Mouse (Mus musculus): ENCODE data around the gene Asic2.

Asic2 gene

DNA sequence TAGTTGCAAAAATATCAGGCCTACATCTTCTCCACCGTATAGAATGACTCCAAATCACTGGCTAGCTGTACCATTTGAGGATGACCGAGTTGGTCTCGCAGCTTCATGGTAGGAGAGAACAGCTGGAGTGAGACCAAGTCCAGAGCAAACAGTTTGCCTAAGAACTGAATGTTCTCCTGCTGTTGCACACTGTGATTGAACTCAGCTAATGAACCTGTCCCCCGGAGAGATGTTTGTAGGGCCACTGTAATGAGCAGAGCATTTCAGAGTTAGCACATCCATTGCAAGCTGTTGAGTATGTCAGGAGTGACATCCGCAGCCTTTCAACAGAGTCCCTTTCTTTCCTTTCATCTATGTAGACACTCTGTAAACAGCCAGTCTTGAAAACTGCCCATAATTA, 993.6 kb downstream of the Asic2 start:
- in situ Hi-C loops (cut with MboI; ENCODE audit: low pct_unique_long_range_greater_than_20kb in 1 of 2, low sequenced_read_pairs in 2 of 2, unreplicated experiment in 1 of 2) = no loop called here

DNA sequence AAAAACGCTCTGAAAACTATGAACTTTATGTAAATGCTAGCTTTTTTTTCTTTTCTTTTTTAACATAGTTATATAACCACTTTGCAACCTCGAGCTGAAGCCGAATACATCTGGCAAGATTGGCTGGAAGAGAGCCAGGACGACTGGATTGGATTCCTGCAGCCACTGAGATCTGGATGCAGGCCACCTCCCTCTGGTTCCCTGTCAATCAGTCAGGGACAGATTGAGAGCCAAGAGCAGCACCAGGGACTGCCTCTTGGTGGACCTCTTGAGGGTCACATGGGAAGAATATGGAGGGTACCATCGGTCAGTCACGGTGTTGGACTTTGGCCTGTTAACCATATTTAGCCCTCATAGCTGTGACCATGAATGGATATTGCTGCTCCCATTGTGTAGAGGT, 994.3 kb downstream of the Asic2 start:
- in situ Hi-C loops (cut with MboI; ENCODE audit: low pct_unique_long_range_greater_than_20kb in 1 of 2, low sequenced_read_pairs in 2 of 2, unreplicated experiment in 1 of 2) = no loop called here

DNA sequence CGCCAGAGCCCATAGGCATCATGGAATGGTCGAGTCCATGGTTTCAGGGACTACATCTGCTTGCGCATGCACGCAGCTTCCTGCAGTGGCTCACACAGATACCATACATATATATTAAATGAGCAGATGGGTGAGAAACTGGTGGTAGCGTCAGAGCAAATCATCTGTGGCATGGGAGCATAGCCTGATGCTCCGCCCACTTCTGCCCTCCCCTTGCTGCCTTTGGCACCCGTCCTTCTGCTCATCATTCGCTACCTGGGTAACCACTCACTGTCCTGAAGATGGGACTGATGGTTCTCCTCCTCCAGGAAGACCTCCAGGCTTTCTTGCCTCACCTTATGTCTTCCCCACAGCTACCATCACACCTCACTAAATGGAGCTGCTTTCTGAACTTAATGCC, 995.0 kb downstream of the Asic2 start:
- in situ Hi-C loops (cut with MboI; ENCODE audit: low pct_unique_long_range_greater_than_20kb in 1 of 2, low sequenced_read_pairs in 2 of 2, unreplicated experiment in 1 of 2) = no loop called here

DNA sequence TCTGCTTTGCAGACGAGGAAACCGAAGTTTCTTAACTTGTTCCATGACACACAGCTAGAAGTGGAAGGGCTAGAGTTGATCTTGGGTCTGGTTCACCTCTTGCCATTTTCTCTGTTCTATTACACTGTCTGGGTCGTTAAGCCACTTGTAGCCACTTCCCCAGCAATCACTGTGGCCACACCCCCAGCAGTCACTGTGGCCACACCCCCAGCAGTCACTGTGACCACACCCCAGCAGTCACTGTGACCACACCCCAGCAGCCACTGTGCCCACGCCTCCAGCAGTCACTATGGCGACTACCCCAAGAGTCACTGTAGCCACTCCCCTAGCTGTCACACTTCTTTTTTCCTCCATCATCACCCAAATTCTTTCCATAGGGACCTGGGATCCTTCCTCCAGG, 1000.7 kb downstream of the Asic2 start:
- in situ Hi-C loops (cut with MboI; ENCODE audit: low pct_unique_long_range_greater_than_20kb in 1 of 2, low sequenced_read_pairs in 2 of 2, unreplicated experiment in 1 of 2) = no loop called here

DNA sequence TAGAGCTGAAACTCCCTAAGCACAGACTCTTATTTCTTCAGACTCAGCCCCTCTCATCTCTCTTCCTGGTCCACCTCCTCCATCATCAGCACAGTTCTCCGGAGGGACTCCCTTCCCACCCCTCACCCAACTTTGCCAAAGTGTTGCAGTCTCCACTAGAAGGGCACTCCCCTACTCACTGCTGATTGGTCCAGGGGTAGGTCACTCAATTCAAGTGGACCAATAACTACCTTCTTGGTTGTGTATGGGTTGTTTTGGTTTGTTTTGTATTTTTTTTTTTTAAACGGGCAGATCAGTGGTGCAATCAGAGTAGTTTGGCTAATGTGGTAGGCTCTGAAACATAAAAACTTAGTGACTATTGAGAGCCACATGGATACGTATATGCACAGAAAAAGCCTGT, 1002.2 kb downstream of the Asic2 start:
- in situ Hi-C loops (cut with MboI; ENCODE audit: low pct_unique_long_range_greater_than_20kb in 1 of 2, low sequenced_read_pairs in 2 of 2, unreplicated experiment in 1 of 2) = no loop called here

DNA sequence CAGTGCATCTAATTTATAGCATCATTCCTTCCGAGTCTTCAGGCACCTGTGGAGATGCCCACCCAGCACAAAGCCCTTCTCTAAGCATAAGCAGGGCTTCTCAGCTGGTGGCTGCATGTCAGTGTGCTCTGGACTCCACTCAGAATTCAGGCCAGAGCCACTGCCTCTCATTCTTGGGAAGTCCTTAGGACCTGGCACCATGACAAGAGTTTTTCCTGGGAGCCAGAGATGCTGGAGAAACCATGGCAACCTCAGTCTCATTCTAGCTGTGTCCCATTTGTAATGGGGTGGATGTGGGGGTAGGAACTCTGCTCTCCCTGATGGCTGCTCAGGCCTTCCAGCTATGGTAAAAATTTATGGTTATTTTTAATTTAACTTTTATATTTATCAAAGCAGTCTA, 1006.9 kb downstream of the Asic2 start:
- in situ Hi-C loops (cut with MboI; ENCODE audit: low pct_unique_long_range_greater_than_20kb in 1 of 2, low sequenced_read_pairs in 2 of 2, unreplicated experiment in 1 of 2) = no loop called here

DNA sequence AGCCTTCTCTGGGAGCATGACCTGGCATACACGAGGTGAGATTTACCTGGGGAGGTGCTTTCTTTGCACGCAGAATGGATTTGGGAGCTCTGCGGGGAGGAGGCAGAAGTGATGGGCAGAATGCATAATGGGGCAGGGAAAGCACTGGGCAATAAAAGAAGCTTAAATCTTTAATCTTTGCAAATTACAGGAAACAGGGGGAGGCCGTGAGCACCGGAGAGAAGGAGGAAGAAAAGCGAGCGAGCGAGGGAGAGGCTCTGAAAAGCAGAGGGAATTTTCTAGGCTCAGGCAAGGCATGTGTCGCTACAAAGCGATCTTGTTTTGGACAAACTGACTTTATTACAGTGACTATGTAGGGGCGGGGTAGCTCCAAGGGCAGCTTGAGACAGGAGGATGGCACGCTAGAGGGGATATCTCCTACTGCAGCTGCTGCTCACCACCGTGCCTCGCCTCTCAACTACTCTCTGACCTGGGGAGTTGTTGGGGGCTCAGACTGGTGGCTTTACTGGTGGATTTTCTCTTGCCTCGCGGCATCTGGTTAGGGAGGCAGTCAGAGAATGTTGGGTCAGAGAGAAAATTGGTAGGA, 1010.1 kb downstream of the Asic2 start:
- in situ Hi-C loops (cut with MboI; ENCODE audit: low pct_unique_long_range_greater_than_20kb in 1 of 2, low sequenced_read_pairs in 2 of 2, unreplicated experiment in 1 of 2) = no loop called here

DNA sequence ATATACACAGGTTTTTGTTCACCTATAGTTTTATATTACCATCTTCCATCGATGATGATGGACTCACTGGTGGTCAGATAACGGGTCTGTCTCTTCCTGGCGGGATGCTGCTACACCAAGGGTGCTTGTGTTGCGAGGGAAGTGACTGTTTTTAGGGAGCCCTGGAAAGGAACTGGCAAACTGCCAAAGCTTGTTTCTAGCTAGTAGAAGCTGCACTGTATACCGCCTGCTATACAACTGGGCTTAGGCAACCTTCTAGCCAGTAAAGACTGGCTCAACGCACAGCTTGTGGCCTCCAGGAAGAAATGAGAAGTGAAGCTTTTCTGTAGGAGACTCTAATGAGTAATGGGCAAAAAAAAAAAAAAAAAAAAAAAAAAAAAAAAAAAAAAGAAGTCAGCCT, 1012.3 kb downstream of the Asic2 start:
- in situ Hi-C loops (cut with MboI; ENCODE audit: low pct_unique_long_range_greater_than_20kb in 1 of 2, low sequenced_read_pairs in 2 of 2, unreplicated experiment in 1 of 2) = no loop called here

DNA sequence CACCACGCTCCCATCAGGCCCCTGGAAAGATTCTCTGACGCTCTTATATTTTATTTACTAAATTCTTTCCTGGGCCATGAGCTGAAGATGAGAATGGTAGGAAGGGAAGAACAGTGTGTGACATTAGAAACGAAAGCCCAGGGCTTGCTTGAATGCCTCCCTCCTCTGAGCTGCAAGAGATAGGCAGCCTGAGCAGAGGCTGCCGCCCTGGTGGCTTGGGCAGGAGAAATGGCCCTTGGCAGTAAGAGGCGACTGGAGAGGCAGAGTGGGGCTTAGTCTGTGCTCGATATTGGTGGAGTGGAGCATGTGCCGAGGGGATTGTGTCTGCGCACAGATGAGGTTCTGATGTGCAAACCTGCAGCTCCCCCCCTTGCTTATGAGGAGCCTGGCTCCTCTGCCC, 1014.1 kb downstream of the Asic2 start:
- in situ Hi-C loops (cut with MboI; ENCODE audit: low pct_unique_long_range_greater_than_20kb in 1 of 2, low sequenced_read_pairs in 2 of 2, unreplicated experiment in 1 of 2) = no loop called here

DNA sequence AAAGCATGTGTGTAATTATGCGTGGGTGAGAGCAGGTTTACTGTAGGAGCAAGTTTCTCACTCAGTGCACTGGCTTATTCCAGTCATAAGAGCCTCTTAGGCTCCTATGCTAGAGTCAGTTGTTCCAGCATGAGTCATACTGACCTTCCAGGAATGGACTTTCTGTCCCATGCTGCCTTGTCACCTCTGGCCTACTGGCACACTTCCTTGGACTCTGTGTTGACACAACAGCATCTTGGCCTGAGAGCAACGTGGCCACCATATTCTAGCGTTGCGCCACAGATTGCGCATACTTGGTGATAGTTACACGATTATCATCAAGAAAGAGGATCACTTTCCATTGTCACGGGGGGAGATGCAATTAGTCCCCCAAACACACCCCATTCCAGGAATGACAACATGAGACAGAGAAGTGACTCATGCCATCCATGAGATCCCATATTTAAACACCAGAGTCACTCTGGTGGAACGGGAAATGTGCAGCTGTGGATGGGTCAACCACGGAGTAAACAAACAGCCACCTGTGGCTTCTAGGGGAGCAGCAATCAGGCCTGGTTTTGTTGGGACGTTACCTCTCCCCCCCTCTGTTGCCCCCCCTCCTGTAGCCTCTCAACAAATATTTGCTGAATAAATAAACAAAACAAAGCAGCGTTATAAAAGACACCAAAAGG, 1019.1 kb downstream of the Asic2 start:
- in situ Hi-C loops (cut with MboI; ENCODE audit: low pct_unique_long_range_greater_than_20kb in 1 of 2, low sequenced_read_pairs in 2 of 2, unreplicated experiment in 1 of 2) = no loop called here

DNA sequence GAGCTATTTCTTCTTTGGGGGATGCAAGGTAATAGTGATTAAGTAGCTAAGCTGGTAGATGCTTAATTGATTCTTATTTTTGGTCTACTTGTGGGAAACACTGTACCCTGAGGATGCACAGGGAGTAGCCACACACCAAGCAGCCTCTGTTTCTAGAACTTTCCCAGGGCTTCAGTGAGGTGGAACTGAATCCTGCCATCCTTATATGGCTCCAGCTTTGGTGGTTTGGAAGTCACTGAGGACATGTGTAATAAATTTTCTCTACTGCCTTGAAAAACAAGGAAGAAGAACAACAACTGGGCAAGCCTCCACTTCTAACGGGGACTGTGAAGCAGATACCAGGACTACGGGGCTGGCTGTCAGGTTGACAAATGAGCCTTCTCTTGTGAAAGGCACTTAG, 1020.2 kb downstream of the Asic2 start:
- in situ Hi-C loops (cut with MboI; ENCODE audit: low pct_unique_long_range_greater_than_20kb in 1 of 2, low sequenced_read_pairs in 2 of 2, unreplicated experiment in 1 of 2) = no loop called here

DNA sequence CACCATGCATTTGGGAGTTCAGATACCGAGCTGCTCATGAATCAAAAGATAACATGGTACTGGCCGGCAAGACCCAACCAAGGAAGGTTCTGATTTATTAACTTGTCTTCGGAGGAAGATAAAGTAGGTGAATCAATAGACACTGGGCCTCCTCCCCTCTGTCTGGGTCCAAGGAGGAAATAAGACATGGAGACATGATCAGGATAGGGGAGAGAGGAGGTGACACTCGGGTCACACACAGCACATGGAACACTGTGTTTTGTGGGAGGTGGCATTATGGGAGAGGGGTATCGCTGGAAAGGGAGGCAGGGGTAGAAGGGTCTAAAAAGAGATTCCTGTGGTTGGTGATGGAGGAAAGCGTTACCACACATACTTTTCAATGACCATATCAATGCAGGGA, 1022.1 kb downstream of the Asic2 start:
- in situ Hi-C loops (cut with MboI; ENCODE audit: low pct_unique_long_range_greater_than_20kb in 1 of 2, low sequenced_read_pairs in 2 of 2, unreplicated experiment in 1 of 2) = no loop called here

DNA sequence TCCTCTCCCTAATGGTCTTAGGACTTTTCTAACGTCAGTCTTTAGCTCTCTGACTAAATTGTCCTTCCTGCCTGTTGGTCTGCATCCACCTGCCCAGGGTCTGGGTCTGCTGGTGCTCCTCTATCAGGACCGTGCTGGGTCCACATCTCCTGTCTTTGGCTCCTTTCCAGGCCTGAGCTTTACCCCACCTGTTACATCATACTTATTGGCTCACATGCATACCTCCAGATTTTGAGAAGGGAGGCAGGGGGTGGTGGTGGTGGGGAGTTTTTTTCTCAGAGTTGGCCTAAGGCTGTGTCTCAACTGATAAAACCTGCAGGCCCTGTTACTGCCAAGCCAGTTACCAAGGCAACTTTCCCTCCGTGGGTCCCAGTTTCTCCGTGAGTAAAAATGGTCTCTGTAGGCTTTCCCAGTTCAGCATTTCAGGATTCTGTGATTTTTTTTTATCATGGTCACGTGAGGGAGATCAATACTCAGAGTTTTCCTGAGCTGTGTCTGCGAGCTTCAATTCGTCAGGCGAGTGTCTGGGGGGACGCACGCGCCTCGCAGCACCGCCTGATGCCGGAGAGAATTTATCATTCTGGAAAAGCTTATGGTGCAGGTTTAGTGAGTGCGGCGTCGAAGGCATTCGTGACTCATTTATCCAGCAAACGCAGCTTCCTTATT, 1044.8 kb downstream of the Asic2 start:
- in situ Hi-C loops (cut with MboI; ENCODE audit: low pct_unique_long_range_greater_than_20kb in 1 of 2, low sequenced_read_pairs in 2 of 2, unreplicated experiment in 1 of 2) = no loop called here

DNA sequence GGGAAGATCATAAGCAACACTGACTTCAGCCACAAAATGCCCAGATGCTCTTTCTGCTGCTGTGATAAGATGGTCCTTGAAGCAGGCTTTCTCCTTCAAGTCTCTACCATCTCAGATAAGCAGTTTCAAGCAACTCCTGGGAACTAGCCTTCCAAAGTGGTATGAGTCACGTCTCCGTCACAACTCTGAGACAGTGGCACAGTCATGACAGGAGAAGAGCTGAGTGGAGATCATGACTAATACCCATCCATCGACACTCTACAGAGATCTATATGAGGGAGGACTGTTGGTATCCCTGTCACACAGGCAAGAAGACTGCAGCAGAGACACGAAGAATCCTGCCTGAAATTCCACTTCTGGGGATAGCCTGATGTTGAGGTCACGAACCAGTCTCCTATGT, 1049.9 kb downstream of the Asic2 start:
- in situ Hi-C loops (cut with MboI; ENCODE audit: low pct_unique_long_range_greater_than_20kb in 1 of 2, low sequenced_read_pairs in 2 of 2, unreplicated experiment in 1 of 2) = no loop called here

DNA sequence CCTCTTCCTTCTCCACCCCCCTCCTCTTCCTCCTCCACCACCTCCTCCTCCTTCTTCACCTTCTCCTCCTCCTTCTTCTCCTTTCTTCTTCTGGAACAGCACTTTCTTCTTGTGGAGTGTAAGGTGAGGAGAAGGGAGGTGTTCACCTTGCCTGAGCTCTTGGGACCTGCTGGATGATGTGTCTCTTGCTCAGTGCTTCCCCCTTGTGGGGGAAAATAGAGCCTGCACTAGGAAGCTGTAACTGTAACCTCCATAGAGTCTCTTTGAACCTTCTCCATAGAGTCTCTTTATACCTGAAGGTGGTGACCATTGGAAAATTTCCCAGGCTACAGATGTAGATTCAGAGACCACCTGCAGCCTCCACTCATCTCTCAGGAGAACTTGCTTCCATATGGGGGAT, 1050.6 kb downstream of the Asic2 start:
- in situ Hi-C loops (cut with MboI; ENCODE audit: low pct_unique_long_range_greater_than_20kb in 1 of 2, low sequenced_read_pairs in 2 of 2, unreplicated experiment in 1 of 2) = no loop called here

DNA sequence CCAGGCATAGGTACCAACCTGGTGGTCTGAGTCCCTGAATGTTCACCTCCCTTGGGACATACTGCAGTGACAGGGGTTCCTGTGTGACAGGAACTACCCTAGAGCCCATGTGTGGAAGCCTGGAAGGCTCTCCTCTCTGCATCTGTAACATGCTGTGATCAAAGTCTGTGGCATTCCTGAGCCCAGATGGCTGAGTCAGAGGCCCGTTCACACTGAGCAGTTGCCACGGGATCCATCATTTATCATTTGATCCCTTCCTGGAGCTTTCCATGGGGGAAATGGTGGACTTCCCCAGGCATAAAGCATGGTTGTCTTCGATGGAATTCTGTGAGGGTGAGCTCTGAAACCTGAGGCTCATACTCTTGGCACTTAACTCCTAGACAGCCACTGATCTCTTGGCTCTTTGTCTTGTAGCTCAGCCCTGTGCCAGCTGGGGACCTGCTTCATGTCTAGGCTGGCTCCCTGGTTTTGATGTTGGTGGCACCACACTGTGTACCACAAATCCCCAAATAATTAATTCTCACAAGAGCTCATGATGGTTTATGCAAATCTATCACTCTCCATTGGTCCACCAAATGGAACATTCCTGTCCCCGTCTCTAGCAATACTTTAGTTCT, 1054.7 kb downstream of the Asic2 start:
- in situ Hi-C loops (cut with MboI; ENCODE audit: low pct_unique_long_range_greater_than_20kb in 1 of 2, low sequenced_read_pairs in 2 of 2, unreplicated experiment in 1 of 2) = no loop called here

DNA sequence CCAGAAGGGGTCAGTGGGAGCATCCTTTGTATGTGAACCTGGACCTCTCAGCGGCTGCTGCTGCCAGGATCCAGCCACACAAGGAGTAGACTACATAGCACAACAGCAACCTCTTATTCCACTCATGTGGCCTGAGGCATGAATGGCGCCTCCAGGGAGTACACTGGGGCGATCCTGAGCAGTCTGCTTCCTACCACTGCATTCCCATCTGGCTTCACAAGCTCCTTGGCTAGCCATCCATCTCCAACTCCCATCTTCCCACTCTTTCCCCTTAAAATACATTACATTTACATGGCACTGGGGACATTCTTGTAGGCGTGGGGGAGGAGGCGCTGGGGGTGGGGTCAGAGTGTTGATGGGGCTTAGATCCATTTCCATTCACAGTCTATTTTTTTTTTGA, 1055.5 kb downstream of the Asic2 start:
- in situ Hi-C loops (cut with MboI; ENCODE audit: low pct_unique_long_range_greater_than_20kb in 1 of 2, low sequenced_read_pairs in 2 of 2, unreplicated experiment in 1 of 2) = no loop called here

DNA sequence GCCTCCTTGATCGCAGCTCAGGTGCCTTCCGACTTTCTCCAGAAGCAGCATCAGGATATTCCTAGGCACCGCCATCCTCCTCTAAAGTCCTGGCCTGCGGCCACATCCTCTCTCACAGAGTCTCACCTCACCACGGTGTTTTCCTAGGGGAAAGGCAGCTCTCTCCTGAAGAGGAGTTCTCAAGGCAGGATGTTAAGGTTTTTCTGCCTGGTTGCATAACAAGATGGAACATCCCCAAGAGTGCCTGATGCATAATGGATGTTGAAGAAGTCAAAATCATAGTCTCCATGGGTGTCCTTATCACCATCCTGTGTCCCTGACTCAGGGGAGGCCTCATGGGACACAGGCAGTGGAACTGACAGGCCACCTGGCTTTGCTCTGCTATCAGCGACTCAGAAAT, 1060.4 kb downstream of the Asic2 start:
- in situ Hi-C loops (cut with MboI; ENCODE audit: low pct_unique_long_range_greater_than_20kb in 1 of 2, low sequenced_read_pairs in 2 of 2, unreplicated experiment in 1 of 2) = no loop called here

DNA sequence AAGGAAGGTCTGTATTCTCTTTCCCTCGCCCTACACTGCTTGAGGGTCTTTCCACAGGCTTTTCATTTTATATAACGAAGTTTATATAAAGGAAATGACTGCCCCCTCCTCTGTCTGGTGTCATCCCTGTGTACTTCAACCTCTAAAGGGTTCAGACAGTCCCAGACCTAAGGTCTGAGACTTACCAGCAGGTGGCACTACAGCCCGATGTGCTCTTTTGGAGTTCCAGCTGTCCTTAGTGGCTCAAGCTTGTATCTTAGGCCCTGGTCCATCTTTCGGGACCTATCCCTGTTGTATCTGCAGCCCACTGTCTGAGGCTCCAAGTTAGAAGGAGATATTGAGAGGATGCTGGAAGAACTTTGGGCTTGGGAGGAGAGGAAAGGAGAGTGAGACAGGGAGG, 1061.8 kb downstream of the Asic2 start:
- in situ Hi-C loops (cut with MboI; ENCODE audit: low pct_unique_long_range_greater_than_20kb in 1 of 2, low sequenced_read_pairs in 2 of 2, unreplicated experiment in 1 of 2) = no loop called here

DNA sequence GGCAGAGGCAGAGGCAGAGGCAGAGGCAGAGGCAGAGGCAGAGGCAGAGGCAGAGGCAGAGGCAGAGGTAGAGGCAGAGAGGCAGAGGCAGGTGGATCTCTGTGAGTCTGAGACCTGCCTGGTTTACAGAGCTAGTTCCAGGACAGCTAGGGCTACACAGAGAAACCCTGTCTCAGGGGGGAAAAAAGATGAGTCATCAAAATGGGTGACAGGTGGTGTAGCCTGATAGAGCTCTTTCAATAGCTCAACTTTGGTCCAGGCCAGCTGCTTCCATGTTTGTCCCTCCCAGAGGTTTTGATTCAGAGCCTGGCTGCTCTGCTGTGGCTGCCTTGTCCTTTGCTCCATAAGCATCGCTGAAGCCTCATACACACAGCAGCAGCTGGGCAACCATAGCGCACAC, 1063.7 kb downstream of the Asic2 start:
- in situ Hi-C loops (cut with MboI; ENCODE audit: low pct_unique_long_range_greater_than_20kb in 1 of 2, low sequenced_read_pairs in 2 of 2, unreplicated experiment in 1 of 2) = no loop called here

All from mouse embryonic stem cell (cell line).